Mouse (Mus musculus): Measurements from ENCODE around the gene Il17c. TPM values are rescaled to one million over a fixed set of nuclear protein-coding genes. Genes with fewer than 3 reads are reported as not detected.

The Il17c gene
- total RNA-seq, 2 experiments from 2014 or later: not detected

DNA sequence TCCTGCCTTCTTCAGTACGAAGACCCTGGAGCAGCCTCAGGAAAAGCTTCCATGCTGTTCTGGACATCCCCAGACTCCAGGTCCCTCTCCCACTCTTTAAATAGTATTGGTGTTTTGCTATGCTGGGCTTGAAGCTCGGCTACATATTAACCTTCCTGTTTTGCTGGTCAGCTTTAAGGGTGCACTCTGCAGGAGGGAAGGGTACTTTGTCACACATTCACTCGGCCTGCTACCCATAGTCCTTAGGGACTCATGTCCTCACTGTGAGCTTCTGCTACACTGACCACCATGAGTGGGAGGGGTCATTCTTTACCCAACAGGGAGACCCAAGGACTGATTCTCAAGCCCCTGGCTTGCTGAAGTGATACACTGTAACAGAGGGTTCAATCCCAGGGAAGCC, 8.8 kb downstream of the Il17c start:
- DNase-seq (ENCODE audit: low spot score in 2 of 2): no peak

DNA sequence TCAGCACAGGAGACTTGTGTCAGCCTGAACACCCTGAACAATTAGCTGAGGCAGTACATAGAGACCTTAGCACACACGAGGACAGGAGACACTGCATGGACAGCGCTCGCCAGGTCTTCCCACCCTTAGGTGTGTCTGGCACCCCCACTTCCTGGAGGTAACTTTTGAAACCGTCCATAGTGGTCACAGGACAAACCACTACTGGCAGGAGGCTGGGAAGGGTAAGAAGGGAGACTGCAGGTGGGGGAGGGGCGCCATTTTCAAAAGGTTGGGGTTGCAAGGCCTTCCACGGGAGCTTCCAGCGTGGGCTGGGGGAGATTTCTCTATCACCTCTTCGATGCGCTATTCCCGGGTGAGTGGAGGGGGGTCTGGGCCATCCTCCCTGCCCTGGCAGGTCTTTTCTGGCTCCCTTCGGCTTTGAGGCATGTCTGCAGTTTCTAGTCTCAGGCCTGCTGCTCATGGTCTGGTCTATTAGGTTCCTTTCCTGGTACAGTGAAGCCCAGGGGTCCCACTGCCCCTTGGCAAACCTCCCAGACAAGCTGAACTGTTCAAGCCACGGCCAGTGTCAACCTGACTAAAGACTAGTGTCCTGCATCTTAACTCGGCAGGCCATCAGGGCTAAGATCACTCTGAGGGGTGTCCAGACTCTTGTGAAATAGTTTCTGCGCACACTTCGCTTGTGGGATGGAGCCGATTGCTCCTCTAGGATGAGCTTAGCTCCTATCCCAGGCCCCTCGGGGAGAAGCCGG, 10.0 kb downstream of the Il17c start:
- no peak for DNase-seq (ENCODE audit: low spot score in 2 of 2)

GRCm38 (mm10) chr8:122432443-122433268, 10.8 kb downstream of the Il17c start, which contains the start of gene Cyba:
Cyba (minus strand) TSS chr8:122432930.
- DNase-seq (ENCODE audit: low spot score in 2 of 2): peak in 1 of 2 experiments; percentile 46

DNA sequence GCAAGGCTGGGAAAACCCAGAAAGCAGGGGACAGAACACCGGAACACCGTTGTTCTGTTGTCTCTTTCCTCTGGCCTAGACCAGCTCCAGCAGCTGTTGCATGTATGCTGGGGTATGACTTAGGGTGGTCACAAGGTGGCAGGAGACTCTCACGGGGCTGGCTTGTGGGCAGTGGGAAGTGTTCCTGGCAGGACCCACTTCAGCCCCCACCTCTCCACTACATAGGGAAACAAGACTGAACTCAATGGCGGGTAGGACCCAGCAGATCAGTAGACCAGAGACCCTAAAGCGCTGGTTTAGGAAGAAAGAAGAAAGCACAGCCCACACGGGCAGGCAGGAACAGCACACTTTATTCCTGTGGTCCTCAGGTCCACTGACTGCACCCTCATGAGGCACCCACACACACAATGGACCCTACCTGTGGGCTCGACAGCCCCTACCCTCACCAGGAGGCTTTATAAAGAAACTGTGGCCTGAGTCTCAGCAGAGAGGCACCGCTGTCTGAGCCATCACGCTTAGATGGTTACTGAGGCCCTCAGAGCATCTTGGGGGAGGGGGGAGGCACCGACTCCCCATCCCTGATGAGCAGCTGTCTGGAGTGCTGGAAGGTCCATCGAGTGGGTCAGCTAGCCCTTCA, 11.6 kb downstream of the Il17c start:
- no peak for DNase-seq (ENCODE audit: low spot score in 2 of 2)

- no peak for DNase-seq (ENCODE audit: low spot score in 2 of 2)
These were observed 13.6 kb downstream of the Il17c start for GRCm38 (mm10) chr8:122435375-122435774.

- DNase-seq (ENCODE audit: low spot score in 2 of 2): no peak
These were observed 14.3 kb downstream of the Il17c start for GRCm38 (mm10) chr8:122436146-122436545.

- no peak for DNase-seq (ENCODE audit: low spot score in 2 of 2)
These were observed 14.8 kb downstream of the Il17c start for GRCm38 (mm10) chr8:122436586-122437125.

GRCm38 (mm10) chr8:122437708-122438331, 16.0 kb downstream of the Il17c start:
- no peak for DNase-seq (ENCODE audit: low spot score in 2 of 2)

DNA sequence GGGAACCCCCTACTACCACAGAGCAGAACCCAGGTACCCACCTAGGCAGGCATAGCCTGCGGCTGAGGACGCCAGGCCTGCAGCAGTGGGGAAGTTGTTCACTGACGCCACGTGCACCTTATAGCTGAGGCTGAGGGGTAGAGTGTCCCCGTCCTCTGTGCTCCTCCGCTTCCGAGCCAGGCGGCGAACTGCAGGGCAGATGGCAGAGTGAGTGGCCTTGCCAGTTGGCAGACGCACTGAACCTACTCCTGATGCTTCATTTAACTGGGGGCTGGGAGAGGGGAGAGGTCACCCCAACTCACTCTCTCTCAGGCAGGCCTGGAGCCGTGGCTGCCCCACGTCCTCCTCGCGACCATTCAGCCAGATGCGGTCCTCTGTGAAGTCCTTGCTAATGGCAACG, 17.5 kb downstream of the Il17c start:
- DNase-seq (ENCODE audit: low spot score in 2 of 2): no peak

DNA sequence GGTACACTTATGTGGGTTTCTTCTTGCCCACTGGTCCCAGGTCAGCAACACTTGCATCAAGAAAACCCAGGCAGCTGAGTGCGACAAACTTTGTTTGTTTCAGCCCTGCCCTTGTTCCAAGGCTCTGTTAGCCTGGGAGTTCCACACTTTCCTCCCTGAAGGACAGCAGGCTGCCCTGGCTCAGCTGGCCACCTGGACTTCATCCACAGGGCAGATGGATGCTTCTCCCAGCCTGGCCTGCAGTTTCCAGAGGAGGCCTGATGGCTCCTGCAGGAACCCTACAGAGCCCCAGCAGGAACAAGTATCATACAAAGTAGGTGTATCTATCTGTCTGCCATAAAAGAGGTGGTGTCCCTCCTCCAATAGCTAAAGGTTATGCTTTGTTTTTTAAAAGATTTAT, 19.5 kb downstream of the Il17c start:
- DNase-seq (ENCODE audit: low spot score in 2 of 2): no peak

DNA sequence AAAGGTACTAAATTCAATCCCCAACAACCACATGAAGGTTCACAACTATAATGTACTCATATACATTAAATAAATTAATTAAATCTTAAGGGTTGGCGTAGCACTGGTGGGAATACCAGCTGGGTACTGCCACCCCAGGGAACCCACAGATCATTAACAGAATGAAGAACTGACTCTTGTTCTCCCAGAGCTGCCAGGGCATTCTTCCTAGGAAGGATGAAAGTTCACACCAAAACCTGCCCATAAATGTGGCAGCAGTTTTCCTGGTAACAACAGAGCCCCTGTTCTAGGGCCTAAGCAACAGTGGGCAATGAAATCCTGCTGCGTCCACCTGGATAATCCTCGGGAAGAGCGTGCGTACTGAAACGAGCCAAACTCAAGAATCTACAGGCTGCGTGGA, 20.5 kb downstream of the Il17c start:
- no peak for DNase-seq (ENCODE audit: low spot score in 2 of 2)

GRCm38 (mm10) chr8:122442781-122443180, 21.0 kb downstream of the Il17c start:
- peak in 1 of 2 experiments; percentile 36 for DNase-seq (ENCODE audit: low spot score in 2 of 2)

DNA sequence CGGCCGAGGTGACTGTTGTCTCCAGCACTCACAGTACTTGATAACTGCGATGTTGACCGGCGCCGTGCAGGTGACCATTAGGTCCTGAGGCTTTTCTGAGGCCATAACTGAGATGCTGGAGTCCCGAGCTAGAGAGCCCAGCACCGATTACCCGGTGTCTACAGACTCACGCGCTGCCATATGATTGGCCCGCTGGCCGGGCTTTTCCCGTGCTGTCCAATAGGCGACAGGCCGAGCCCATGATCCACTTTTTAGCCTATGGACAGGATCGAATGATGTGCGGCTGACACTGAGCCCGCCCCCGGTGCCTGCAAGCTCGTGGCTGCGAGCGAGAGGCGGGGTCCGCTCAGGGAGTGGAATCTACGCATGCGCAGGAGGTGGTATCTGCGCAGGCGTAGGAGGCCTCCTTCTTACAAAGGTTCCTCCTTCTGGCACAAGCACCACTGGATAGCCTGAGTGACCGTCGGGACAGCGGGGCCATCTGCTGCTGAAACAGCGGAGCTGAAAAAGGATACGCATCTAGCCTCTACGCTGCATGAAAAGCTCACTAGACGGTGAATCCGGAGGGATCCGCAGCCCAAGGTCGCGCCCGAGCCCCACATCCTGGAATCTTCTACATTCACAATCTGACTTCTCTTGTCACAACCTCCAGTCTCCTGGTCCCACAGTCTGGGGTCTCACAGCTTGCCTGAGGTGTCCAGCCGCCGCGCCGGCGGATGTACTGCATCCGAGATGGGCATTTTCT, 21.6 kb downstream of the Il17c start, which contains the start of gene Mvd:
TSS of gene Mvd (minus strand) at position 161 of the 745 bp plus-strand sequence.
- DNase-seq (ENCODE audit: low spot score in 2 of 2): peak; percentile 98 to 99

DNA sequence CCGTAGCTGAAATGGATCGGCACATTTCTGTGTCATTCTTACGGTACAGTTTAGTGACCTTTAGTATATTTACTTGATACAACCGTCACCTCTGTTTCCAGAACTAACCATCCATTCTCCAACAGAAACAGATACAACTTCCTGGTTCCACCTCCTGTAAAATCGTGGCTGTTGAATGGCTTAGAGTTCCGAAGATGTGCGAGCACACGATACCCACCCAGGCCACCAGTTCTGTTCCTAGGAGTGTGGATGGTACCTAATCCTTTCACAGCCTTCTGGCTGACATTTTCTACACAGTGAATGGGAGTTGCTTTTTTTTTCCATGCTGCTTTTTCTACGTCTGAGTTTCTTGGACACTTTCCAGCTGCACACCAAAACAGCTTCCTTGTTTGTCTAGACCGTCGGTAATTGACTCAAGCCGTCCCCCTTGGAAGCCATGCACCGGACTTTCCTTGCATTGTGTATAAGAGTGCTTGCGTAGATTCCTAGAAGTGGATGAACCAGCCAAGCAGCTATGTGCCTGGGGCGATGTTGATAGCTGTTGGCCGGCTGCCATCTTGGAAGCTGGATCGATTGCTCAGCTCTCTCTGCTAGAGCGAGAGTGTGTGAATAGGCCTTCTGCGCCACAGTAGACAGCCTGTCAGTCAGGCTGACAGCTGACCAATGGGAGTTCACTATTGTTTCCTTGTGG, 22.4 kb downstream of the Il17c start:
- DNase-seq (ENCODE audit: low spot score in 2 of 2): peak; percentile 87 to 88

DNA sequence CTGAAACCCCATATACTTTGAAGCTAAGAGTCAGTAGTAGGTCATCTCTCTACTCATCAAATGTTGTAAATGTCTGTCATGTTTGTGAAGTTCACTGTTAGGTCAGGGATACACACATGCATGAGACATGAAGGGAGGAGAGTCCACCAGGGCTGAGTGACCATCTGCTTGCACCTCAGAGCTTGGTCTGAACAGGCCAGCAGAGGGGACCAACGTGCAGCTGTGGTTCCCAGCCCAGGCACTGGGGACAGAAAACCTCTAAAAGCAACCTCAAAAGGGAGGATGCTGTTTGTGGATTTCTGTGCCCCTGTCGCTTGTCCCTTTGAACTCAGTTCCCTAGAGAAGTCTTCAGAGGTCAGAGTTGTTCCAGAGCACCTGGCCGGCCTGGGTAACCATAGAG, 23.4 kb downstream of the Il17c start:
- no peak for DNase-seq (ENCODE audit: low spot score in 2 of 2)

- DNase-seq (ENCODE audit: low spot score in 2 of 2): no peak
These were observed 29.4 kb downstream of the Il17c start for GRCm38 (mm10) chr8:122451161-122451703.

- no peak for DNase-seq (ENCODE audit: low spot score in 2 of 2)
These were observed 30.3 kb downstream of the Il17c start for GRCm38 (mm10) chr8:122452154-122452553.

DNA sequence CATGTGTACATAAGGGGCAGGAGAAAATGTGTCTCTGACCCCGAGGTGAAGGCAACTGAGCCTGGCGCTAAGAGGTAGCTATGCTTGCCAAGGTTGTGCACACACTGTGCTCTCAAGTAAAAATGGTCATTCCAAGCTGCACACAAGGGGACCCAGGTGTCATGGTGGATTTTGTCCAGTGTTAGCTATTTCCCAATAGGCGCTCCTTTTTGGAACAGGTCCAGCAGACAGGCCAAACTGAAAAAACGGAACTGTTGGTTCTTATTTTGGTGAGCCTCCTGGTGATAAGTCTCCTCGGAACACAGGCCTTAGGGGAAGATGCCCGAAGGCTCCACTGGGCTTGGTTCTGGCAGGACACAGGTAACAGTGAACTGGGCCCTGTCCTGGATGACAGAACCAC, 32.6 kb downstream of the Il17c start:
- no peak for DNase-seq (ENCODE audit: low spot score in 2 of 2)

DNA sequence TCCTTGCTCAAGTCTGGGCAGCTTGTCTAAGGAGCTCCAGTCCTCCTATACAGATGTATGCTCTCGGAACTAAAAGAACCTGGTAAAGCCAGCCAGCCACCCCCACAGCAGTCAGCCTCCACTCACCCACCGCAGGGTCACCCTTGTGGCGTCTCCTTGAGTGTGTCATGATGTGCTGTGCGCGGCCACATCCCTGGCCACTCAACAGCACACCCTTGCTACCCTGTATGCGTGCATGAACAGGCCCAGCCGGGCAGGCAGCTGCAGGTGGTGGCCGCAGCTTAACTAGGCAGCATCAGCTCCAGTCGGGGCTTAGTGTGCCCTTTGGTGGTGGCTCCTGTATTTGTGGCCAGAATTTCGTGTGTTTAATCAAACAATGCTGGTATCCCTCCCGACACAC, 35.4 kb downstream of the Il17c start:
- DNase-seq (ENCODE audit: low spot score in 2 of 2): no peak

Measured in layer of hippocampus, postnatal 10 days (tissue).